Mouse (Mus musculus): ENCODE measurements around the gene Bnc2.

- TF ChIP-seq CTCF (IDR thresholded peaks at IDR 0.05; ENCODE audit: low read depth) = no peak
- TF ChIP-seq EP300 (IDR thresholded peaks at IDR 0.05; ENCODE audit: low read depth) = no peak
These were observed 335.9 kb downstream of the Bnc2 start for GRCm38 (mm10) chr4:84339172-84339571.
